Mouse (Mus musculus) urinary bladder, adult 18-20 months (tissue): ENCODE measurements around the gene Calr4.

ENCODE experiments used
- DNase-seq, 2 experiments: peaks; one replicate each; pipeline ENCODE4 v3.0.0; 2022; ENCODE audit warnings: low spot score in 2 of 2, mixed read lengths in 2 of 2

Calr4 gene

GRCm38 (mm10) chr4:109236186-109236879 lies 2.0 kb downstream of the Calr4 start:
- DNase-seq: no peak

GRCm38 (mm10) chr4:109238428-109239268 lies 4.4 kb downstream of the Calr4 start:
- peak in 1 of 2 experiments; percentile 38 for DNase-seq

- no peak for DNase-seq
These were observed 6.9 kb downstream of the Calr4 start for GRCm38 (mm10) chr4:109241221-109241620.

DNA sequence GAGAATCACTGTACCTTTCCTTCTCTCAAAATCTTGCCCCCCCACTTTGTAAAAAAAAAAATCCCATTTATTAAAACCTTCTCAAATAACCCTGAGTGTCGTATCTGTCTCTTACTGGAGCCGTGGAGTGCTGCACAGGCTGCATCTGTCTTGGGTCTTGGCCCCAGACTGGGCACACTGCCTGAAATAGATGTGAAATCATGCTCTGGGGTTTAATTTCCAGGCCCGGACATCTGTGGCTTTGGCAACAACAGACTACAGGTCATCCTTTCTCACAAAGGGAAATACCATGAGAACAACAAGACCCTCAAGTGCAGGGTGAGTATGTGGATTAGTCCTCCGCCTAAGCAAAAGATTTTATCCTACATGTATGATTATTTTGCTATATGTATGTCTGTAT lies 7.6 kb downstream of the Calr4 start:
- DNase-seq: peak in 1 of 2 experiments; percentile 26

GRCm38 (mm10) chr4:109244506-109244905 lies 10.2 kb downstream of the Calr4 start:
- no peak for DNase-seq

- DNase-seq: no peak
These were observed 10.8 kb downstream of the Calr4 start for GRCm38 (mm10) chr4:109245016-109245620.

GRCm38 (mm10) chr4:109251605-109252004 lies 17.3 kb downstream of the Calr4 start:
- no peak for DNase-seq

DNA sequence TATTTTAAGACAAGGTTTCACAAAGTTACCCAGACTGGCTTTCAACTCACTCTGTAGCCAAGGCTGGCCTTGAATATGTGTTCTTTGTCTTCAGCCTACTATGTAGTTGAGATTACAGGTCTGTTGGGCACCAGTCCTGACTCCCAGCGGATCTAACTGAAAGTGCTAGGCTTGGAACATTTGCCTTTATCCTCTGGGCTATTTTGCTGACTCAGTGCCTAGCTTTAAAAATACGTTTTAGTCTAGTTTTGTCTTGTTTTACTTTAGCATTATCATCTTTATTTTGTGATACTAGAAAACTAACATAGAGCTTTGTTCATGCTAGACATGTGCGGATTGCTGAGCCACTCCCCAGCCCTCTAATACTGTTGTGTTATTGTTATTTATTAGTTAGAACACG lies 17.9 kb downstream of the Calr4 start:
- no peak for DNase-seq

DNA sequence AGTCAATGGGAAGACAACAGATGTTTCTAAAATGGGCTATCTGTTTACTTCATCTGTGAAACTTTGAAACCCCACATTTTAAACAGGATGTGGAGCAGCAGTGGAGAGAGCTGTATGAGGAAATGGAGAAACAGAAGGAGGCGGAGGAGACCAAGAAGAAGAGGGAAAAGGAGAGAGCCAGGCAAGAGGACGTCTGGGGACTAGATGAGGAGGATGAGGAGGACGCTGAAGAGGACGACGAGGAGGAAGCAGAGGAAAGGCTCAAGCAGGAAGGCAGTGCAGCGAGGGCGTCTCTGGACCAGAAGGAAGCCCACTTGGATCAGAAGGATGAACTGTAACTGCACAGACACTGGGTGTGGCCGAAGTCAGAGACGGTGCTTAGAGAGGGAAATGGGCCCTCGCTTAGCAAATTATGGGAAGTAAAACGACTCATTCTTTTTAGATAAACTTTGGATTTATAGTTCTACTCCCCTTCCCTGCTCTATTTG lies 19.4 kb downstream of the Calr4 start:
- DNase-seq: no peak

GRCm38 (mm10) chr4:109254511-109254910 lies 20.2 kb downstream of the Calr4 start:
- DNase-seq: no peak

GRCm38 (mm10) chr4:109255321-109255720 lies 21.0 kb downstream of the Calr4 start:
- no peak for DNase-seq

DNA sequence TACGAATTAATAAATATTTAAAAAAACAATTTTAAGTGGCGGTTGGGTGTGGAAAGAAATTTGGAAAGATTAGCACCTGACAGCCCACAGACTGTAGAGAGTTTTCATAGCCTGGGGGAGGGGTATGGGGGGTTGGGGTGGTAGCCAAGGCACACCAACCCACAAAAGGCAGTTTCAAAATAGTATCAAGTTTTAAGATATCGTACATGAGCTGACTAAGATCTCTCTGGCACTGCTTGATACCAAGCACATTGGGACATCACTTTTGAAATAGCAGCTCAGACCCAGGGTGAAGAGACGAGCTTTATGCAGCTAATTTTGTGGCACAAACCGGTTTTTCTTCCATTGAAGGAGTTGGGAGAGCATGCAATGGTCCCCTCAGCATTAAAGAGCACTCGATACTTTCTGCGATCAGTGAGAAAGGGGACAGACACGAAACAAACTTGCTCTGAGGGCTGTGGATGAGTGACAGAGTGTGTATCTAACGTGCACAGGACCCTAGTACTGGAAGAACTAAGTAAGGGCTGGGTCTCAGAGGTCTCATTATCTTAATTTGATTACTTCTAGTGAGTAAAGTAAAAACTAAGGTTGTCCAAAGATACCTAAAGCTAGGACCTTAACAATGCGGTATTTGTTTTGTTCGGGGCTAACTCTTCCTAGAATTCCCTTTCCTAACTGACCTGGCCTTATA lies 21.6 kb downstream of the Calr4 start:
- DNase-seq: no peak

GRCm38 (mm10) chr4:109256791-109257190 lies 22.5 kb downstream of the Calr4 start:
- no peak for DNase-seq

DNA sequence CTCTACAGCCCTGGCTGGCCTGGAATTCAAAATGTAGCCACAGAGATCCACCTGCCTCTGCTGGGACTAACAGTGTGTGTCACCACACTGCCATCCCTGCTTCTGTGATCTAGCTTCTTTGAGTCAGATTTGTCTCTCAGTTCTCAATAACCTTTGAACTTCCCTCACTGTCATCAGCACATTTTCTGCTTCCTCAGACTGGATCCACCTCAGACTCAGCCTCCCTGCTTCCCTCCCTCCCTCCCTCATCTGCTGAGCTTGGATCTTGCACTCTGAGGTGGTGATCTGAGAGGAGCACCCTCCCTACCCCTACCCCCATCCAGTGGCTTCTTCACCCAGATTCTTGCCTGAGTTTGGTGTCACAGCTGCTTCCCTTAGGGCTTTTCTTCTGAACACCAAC lies 23.4 kb downstream of the Calr4 start:
- no peak for DNase-seq

GRCm38 (mm10) chr4:109262068-109262467 lies 27.8 kb downstream of the Calr4 start:
- DNase-seq: no peak

- DNase-seq: no peak
These were observed 31.8 kb downstream of the Calr4 start for GRCm38 (mm10) chr4:109266056-109266455.

DNA sequence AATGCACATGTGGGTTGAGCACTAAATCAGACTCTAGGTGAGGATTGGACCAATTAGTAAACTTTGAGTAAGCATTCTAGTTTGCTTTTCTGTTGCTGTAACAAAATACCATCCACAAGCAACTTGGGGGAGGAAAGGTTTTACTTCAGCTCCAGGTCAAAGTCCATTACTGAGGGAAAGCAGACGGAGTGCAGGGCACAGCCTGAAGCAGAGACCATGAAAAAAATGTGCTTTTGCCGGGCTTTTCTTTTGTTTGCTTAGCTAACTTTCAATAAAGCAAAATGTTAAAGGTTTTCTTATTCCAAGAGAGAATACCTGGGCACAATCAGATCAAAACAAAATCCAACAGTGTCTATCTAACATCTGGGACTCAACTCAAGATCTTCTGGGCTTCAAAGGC lies 32.5 kb downstream of the Calr4 start:
- no peak for DNase-seq

- no peak for DNase-seq
These were observed 33.2 kb downstream of the Calr4 start for GRCm38 (mm10) chr4:109267452-109267851.

GRCm38 (mm10) chr4:109268903-109269302 lies 34.6 kb downstream of the Calr4 start:
- no peak for DNase-seq

- DNase-seq: no peak
These were observed 37.5 kb downstream of the Calr4 start for GRCm38 (mm10) chr4:109271803-109272202.

- DNase-seq: no peak
These were observed 39.4 kb downstream of the Calr4 start for GRCm38 (mm10) chr4:109273586-109274240.
